Mouse (Mus musculus): ENCODE data around the gene Tnfaip3.

DNA sequence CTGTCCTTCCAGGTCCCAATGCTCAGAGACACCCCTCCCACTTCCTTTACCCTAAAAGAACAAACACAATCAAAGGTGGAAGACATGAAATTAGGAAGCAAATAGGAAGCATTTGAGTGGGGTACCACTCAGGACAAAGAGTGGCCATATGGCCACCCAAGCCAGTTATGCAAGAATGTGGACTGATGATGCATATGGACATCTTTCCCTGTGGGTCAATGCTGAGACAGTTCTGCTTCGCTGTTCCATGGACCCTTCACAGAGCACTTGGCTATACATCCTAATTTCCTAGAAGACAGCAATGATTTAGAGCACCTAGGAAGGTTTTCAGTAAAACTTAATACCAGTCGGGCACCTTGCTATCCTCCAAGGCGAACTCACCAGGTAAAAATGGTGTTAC is 2.8 kb downstream of the Tnfaip3 start:
- TF ChIP-seq POLR2A (IDR thresholded peaks at IDR 0.05; ENCODE audit: insufficient read length, low read depth) (no peak), USF1 (IDR thresholded peaks at IDR 0.05; ENCODE audit: low read depth) (no peak), MYOD1 (IDR thresholded peaks at IDR 0.05; ENCODE audit: control insufficient read depth in 1 of 3, insufficient read length in 2 of 3, low read depth in 2 of 3) (no peak), REST (IDR thresholded peaks at IDR 0.05; ENCODE audit: insufficient read depth, insufficient read length) (no peak), POLR2AphosphoS2 (IDR thresholded peaks at IDR 0.05; ENCODE audit: insufficient read length, low read depth) (no peak)
